Mouse (Mus musculus) heart, adult 8-10 months (tissue): ENCODE data around the gene Vgll4. TPM values are rescaled to one million over a fixed set of nuclear protein-coding genes. Genes with fewer than 3 reads are reported as not detected.
A peak's percentile ranks its signal among the peaks of the same experiment; 100 is the strongest.
"Not testable (repeated sequence)": the region's sequence is repeated elsewhere in the genome, so short reads cannot be mapped to it uniquely, and the experiment has no call there.

Source experiments
- DNase-seq: peaks from one replicate; pipeline ENCODE4 v3.0.0; 2022; ENCODE audit warnings: low spot score
- total RNA-seq, 4 experiments: library from RNA; stranded (reverse); gene quantifications; 2 replicates each; pipeline ENCODE4 v1.2.4; 2022

Gene Vgll4
- total RNA-seq, 4 experiments from 2014 or later, result 19.9 to 23.5 (median 21.4) TPM

DNA sequence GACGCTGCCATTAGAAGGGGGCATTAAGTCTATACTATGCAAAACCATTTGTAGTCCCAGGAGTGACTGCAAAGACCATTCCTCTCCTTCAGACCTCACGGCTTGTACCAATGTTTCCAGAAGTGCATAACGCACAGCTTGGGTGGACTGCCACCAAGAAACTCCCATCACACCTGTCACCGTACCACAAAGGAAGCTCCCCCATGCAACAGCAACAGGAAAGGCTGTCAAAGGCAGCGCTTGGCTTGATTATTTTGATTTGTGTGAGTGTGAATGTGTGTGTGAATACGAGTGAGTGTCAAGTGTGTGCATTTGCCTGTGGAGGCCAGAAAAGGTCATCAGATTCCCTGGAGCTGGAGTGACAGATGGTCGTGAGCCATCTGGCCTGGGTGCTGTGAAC is 74.6 kb downstream of the Vgll4 start:
- DNase-seq, result no peak

DNA sequence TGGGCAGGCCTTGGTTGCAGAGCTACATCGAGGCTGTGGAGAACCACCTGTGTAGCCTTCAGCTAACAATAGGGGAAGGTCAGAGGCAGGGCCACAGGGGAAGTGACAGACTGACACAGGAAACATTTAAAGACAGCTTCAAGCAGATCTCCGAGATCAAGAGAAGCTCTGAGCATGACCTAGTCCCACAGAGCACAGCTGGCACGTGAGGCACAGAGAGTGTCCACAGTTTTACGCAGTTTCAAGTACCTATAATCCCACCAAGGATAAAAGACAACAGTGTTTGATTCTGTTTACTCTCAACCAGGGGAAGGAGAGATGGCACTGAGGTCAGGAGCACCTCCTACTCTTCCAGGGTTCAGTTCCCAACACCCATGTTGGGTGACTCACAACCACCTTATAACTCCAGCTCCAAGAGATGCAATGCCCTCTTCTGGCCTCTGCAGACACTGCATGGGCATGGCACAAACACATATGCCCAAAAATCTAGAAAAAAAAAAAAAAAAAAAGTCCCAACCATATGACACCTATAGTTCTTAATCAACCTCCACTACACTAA is 75.2 kb downstream of the Vgll4 start:
- DNase-seq, result no peak

DNA sequence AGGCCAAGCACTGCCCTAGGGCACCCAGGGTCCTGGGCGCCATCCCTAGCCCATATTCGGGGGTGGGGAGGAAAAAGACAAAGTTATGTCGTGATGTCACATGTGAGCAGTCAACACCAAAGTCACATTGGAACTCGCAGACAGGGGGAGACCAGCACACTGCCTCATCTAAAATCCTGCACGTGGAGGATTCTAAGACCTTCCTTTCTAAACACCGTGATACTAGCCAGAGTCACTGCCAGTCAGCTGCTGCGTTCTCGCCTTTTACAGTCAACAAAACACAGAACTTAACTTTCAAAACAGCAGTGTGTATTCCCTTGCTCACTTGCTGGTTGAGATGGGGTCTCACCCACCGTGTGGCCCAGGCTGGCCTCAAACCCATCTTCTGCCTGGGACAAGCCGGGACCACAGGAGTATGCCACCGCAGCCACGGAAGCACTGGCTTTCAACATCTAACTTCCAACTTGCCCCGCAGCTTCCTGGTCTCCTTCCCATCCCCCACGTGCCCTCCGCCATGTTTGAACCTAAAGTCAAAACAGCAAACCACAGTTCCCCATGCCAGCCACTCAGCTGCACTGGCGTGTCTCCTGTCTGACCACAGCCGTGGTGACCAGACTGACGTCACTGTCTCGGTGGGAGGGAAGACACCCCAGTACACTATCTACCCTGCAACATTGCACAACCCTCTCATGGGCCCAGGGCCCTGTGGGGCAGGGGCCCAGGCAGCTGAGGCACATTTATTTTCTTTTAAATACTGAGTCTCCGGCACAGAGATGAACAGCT is 76.2 kb downstream of the Vgll4 start:
- DNase-seq, result peak; percentile 86

DNA sequence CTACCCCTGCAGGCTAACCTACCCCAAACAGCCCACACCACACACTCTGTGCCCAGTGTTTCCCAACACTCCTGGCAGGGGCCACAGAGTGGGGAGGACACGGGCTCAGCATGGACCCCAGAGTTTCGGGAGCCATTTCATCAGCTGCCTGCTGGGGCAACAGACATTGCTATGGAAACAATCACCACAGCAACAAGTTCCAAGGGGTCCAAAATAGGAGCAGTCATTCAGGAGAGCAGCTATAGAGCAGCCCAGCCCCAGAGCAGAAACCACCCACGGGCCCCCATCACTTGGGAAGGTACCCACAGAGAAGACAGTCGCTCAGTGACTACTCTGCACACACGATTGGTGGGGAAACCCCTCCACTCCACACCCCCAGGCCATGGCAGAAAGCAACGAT is 77.4 kb downstream of the Vgll4 start:
- no peak for DNase-seq

DNA sequence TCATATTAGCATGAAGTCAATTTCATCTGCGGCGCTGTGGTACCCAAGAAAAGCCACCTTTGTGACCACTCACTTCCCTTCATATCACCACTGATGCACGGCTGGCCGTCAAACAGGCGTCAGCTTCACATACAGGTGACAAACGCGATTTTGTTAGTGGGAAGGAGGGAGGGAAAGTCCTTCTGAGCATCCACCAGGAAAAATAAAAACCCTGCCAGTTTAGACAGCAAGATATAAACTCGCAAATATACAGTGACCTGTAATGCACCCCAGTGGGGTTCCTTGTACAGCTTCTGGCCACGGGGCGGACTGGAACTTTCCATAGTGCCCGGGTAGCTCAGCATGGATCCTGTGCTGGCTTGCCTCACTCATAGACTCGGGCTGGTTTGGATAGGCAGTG is 78.0 kb downstream of the Vgll4 start:
- DNase-seq, result no peak

DNA sequence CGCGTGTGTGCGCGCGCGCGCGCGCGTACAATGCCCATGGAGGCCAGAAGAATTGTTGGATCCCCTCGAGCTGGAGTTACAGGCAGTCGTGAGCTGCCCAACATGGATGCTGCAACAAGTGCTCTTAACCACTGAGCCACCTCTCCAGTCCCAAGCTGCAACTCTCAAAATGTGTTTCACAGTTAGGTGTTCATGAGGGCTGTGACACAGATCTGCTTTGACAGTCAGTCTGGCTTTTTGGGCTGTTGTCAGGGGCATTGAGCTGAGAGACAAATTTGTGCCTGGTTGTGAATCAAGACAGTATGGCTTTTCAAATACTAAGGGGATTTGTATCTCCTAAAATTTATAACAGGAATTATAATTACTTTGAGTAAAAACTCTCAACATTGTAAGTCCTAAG is 78.5 kb downstream of the Vgll4 start:
- no peak for DNase-seq

DNA sequence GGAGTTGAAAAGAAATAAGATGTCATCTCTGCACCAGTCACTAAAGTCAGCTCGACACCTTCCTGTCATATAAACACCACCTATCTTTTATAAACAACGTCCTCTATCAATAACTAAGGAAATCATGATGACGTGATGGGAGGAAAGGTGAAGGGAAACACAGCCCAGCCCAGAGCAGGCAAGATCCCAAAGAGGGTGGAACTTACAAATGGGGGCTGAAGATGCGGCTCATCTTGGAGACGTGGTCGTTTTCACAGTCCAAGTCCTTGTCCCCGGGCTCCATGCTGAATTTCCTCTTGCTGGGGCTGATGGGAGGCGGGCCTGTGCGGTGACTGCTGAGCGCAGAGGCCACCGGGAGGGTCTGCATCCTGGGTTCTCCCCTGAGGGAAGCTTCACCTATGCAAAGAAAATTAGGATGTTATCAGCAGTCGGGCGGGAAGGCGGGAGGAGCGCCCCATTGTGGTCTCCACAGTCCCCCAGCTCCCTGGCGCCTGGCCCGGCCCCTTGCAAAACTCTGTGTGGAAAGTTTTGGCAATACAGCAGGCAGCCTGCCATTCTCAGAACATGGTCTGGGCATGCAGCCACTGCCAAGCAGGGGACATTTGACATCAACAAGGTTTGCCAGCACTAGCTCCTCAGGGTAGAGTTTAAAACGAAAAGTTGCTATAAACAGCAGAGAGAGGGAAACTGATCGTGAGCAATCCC is 79.2 kb downstream of the Vgll4 start:
- peak; percentile 84 for DNase-seq

DNA sequence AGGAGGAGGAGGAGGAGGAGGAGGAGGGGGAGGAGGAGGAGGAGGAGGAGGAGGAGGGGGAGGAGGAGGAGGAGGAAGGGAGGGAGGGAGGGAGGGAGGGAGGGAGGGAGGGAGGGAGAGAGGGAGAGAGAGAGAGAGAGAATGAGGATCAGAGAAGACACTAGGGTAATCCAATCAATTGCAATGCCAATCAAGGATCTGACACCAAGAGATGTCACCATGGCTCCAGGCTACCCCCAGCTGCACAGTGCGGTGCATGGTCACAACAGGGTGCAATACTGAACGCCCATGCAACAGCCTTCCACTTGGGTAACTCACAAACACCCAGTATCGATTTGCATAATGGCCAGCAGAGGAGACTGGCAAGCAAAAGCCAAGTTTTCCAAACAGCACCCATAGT is 79.8 kb downstream of the Vgll4 start:
- DNase-seq, result not testable (repeated sequence)

DNA sequence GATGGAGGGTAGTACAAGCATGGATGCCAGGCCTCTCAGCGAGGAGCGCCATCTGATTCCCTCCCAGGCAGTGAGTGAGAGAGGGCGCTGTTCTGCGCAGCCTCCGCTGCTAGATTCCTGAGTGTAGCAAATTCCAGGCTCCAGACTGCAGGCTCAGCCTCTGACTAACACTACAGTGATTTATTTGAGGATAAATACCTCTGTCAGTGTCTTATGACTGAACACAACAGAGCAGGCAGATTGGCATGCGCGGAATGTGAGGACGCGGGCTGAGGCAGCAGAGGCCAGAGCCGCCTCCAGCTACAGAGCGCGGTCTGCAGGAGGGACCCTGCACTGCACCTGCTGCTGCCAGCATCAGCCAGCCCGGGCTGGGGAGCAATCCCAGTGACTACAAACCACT is 80.9 kb downstream of the Vgll4 start:
- peak; percentile 77 for DNase-seq

DNA sequence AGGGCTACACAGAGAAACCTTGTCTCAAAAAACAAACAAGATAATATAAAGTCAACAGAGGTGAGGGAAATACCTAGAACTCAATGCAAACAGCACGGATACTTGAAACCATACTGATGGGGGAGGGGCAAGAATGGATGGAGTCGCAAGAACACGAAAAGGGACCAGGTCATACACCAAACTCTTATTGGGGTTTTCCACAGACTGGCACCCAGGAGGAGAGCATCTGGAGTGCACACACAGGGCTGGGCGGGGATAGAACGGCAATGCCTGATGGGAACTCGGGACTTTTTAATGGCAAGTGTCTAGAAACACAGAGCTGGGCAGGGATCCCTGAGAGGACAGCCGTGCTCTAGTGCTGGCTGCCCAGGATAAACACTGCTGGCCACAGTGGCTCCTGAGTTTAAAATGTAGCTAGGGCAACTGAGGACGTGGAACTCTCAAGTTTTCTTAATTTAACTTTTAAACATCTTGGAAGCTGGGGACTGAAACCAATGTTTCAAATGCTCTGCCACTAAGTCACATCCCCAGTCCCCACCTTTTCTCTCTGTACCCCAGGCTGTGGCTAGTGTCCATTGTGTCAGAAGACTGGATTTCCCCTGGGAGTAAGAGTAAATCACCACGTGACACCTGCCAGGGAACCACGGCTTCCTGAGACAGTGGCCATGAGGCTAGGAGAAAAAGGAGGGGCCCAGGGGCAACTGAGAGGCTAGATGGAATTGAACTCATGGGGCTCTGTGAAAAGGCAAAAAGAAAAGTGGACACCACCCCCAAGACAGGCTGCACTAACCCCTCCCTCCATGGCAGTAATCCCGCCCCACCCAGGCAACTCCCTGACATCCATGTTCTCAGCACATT is 83.1 kb downstream of the Vgll4 start:
- DNase-seq, result no peak

DNA sequence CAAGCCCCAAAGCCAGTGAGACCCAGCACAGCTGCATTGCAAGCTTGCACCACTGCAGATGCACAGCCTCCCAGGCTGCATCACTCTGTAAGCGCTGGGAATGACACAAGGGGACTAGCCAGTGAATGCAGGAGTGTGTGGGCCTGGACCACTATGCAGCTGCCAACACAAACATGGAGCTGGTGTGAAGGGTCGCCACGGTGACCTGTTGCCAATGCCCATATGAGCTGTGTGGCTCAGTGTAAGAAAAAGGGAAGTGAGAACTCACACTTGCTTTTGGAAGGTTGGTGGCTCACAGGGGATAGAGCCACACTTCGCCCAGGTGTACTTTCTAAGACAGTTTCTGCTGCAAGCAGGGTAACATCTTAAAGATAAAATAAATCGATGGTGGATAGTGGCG is 83.8 kb downstream of the Vgll4 start:
- no peak for DNase-seq

DNA sequence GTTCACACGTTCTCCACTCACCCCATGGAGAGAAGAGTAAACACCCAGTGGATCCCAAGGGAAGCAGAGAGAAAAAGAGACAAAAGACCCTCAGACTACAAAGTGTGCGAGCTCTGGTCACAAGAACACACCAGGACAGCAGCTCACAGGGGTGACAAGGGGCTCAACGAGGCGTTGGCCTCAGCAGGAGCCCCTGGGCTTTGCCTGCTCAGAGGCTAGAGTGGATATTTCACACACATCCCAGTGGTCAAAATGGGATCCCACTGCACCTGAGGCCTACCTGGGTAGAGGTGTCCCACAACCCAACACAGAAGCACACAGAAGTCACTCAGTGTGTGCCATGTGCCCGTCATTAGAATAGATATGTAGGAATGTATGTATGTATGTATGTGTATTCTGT is 84.7 kb downstream of the Vgll4 start:
- DNase-seq, result no peak

DNA sequence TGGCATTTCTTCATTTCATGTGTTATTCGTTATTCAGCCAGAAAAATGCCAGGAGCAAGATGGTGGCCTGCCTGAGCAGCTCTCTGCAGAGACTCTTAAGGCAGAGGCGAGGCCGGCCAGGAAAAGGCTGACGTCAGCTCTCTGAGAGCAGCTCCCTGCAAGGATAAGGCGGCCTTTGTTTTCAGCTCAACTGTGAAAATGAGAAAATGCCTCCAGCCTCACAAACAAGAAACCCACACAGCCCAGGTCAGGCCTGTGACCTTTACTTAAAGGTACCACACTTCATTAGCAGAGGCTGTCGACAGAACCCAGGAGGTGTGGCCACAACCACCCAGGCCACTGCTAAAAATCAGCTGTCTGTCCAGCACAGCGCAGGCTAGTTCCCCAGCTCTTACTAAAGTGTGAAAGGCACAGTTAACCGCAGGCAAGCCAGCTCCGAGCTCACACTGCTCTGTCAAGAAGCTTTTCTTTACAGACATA is 86.5 kb downstream of the Vgll4 start:
- DNase-seq, result peak; percentile 81

DNA sequence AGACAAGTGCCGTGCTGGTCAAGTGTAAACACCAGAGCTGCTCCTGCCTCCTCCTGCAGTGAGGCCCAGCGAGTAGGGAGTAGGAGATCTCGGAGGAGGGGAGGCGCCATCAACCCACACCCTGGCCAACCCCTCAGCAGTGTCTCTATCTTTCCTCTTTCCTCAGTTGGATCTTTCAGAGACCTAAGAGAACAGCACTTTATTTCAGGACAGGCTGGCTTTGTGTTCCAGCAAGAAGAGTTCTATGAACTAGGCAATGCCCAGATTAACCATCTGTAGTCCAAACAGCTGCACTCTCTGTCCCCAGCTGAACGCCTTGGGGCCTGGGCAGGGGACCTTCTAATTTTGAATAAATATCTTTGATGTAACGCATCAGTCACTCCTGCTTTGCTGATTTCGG is 87.1 kb downstream of the Vgll4 start:
- DNase-seq, result no peak

DNA sequence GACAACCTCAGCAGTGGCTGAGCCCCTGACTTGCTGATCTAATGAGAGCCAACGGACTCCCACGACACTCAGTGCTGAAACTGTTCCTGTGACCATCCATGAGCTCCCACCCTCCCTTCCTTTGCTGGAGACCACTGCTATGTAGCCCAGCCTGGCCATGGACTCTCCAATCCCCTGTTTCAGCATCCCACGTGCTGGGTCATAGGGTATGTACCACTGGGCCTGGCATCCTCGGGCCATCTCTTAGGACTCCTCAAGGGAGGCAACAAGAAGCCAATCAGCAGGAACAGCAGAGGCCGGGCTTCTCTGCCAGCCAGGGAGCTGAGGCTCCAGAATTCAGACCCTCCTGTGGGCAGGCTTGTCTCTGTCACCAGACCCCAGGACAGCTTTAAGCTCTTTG is 87.6 kb downstream of the Vgll4 start:
- no peak for DNase-seq

DNA sequence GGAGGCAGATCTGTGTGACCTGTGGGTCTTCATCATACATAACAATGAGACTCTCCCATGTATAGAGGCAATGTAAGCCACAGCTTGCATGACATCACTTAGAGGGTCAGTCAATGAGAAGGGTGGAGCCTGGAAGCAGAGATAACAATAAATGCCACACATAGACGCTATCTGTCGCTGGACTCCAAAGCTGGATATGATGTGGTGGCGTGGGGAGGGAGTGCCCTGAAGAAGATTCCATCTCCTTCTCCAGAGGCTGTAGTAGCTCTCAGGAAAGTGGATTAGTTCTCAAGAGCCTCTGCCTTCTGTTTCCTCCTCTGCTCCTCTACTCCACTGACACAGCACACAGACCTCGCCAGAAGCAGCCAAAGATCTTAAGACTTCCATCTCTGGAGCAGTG is 89.0 kb downstream of the Vgll4 start:
- no peak for DNase-seq

DNA sequence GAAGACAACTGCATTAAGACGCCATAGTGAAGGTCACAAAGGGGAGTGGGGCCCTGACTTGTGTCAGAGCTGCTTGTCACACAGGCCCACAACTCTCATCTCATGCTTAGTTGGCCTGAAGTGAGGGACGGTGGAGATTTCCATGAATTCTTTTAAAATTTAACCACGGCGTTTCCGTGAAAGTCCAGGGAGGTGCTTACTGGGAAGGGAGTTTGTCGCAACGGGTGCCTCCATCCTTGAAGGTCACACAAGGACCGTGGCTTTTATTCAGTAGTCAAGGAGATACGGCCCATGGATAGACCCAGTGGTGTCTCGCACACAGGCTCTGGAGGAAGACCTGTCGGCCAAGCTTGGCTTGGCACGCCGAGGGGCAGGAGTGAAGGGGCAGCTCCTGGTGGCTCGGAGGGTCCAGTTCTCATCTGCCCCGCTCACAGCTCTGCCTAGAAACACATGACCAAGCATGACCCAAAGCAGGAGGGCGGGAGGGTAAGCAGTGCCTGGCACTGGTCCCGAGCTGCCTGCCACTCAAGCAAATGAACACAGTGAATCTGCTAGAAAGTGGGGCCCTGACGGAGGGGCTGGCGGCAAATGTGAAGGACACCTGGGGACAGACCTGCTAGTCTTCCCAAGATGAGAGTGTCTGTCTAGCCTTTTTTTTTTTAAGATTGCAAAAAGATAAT is 90.8 kb downstream of the Vgll4 start:
- DNase-seq, result no peak

DNA sequence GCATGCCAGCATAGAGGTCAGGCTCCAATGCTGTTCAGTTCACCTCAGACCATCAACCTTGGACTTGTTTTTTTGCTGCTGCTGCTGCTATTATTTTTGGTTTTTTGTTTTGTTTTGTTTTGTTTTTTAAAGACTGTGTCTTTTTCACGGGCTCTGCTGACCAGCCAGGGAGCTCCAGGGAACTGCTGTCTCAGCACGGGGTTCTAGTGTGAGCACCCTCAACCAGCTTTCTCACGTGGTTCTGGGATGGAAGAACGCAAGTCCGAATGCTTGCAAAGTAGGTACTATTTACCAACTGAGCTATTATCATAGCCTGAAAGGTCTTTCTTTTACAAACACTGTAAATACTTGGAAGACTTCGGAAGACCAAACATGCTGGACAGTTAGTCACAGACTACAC is 93.2 kb downstream of the Vgll4 start:
- no peak for DNase-seq

DNA sequence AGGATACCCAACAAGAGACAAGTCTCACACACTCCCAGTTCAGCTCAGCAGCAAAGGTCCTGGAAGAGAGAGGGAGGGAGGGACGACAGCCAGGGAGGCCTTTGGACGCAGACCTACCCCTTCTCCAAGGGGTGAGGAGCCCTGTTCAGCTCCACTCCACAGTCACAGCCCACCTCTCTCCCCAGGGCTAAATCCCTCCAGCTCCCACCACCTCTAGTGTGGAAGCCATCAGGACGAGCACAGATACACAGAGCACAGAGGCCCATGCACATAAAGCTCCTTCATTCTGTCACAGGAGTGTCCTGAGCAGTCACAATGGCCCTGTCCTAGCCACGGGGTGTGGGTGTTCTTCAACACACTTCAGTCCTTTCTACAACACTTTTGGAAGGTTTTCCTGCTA is 93.8 kb downstream of the Vgll4 start:
- no peak for DNase-seq

DNA sequence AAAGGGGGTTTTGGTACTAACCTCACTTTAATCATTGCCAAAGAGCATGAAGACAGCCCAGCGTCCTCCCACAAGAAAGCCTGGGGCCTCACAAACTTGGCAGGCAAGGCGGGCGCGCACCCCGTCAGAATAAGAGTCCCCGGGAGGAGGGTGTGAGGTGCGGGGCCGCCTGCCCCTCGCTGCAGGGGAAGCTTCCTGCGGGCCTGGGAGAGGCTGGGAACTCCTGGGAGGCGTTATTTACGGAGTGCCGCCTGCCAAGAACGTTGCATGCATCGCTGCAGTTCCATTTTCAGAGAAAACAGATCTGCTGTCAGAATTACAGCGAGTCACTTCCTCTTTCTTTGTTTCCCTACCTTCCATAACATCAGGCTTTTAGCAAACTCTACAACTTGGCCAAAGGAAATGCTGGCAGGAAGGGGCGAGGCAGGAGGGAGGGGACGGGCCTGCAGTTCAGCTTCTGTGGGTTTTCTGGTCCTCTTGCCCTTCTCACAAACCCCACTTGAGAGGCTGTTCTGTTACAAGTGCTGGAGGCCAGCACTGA is 94.7 kb downstream of the Vgll4 start:
- peak; percentile 97 for DNase-seq
